ENCODE assay signal across 8 mouse cellular contexts in the genomic region with DNA sequence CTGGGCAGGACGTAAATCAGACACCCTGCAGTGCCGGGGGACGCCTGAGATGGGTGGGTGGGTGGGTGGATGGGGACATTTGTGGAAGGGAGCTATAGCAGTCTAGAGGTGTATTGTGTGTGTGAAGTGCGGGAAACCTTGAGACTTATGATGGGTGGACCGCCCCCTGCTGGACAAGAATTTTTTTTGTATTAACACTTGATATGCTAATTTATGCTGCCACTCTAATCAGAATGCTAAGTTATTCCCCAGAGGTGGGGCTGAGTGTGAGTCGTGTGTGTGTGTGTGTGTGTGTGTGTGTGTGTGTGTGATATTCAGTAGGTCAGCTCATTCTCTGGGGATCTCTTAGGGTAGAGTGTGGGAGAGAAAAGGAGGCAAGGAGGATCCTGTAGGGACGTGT. TPM values are rescaled to one million over a fixed set of nuclear protein-coding genes. Genes with fewer than 3 reads are reported as not detected.
DNase-seq lines count a peak whose midpoint lies in the region; ATAC-seq and TF ChIP-seq lines count a peak whose summit lies in the region.

No protein-coding gene starts in this region.

- TF ChIP-seq CTCF in CH12.LX (conservative IDR thresholded peaks at IDR 0.05 in 1 of 2, IDR thresholded peaks at IDR 0.05 in 1 of 2; ENCODE audit: low read depth in 2 of 2, low read length in 2 of 2), result peak; percentile 22 to 58; a peak in 3 of 4 replicates
- TF ChIP-seq CTCF in cortical plate, adult 2 months (IDR thresholded peaks at IDR 0.05; ENCODE audit: extremely low read depth, insufficient read depth, low read length), result peak; percentile 30; the same call in 1 of the 2 replicates
- TF ChIP-seq CTCF in hindbrain, postnatal 0 days (IDR thresholded peaks at IDR 0.05; ENCODE audit: low read depth), result peak; percentile 69

- H3K4me1 ChIP-seq in CH12.LX (ENCODE audit: control insufficient read depth in 1 of 2, insufficient read depth in 2 of 2), result peaks cover 0 to 27% of the 10 kb centered on the region in 2 experiments; a peak in 3 of 4 replicates
- H3K4me1 ChIP-seq in cortical plate, adult 2 months (ENCODE audit: control insufficient read depth, insufficient read depth, low read length), result peaks cover 2% of the 10 kb centered on the region; the same call in 1 of the 2 replicates
- H3K4me1 ChIP-seq in hindbrain, postnatal 0 days (ENCODE audit: insufficient read depth, low read length), result peaks cover 5% of the 10 kb centered on the region; the same call in 1 of the 2 replicates

- H3K9ac ChIP-seq in CH12.LX (ENCODE audit: insufficient read depth, low read depth), result no peak overlapping the region
- peak overlapping the region; percentile 72; the same call in 1 of the 2 replicates for H3K9ac ChIP-seq in hindbrain, postnatal 0 days (replicated peaks; ENCODE audit: low read length)

- 16% methylated on average over 7 of the region's 7 CpGs for WGBS in hindbrain, postnatal 0 days

- H3K9me3 ChIP-seq in CH12.LX (replicated peaks; ENCODE audit: low read length), result peaks cover 6% of the 10 kb centered on the region
- no peaks in the 10 kb centered on the region for H3K9me3 ChIP-seq in hindbrain, postnatal 0 days (ENCODE audit: low read length)

- in situ Hi-C loops in CH12.LX (cut with MboI; ENCODE audit: low pct_ligation_motif_present, low pct_unique_long_range_greater_than_20kb, low sequenced_read_pairs), result no loop called here

- no peak for ATAC-seq in hindbrain, postnatal 0 days

- no peaks in the 10 kb centered on the region for H3K36me3 ChIP-seq in CH12.LX (replicated peaks in 1 of 2; ENCODE audit: control insufficient read depth in 1 of 2, insufficient read depth in 1 of 2, low read length in 1 of 2)
- no peaks in the 10 kb centered on the region for H3K36me3 ChIP-seq in hindbrain, postnatal 0 days (ENCODE audit: insufficient read depth, low read length)

- DNase-seq in kidney, adult 9 months, result peak; percentile 63
- no peak for DNase-seq in kidney, adult 18-20 months
- DNase-seq in CH12.LX (ENCODE audit: extremely low read depth), result peak; percentile 66
- DNase-seq in hindbrain, postnatal 0 days (ENCODE audit: low spot score), result peak; percentile 87
- DNase-seq in naive thymus-derived CD4-positive, alpha-beta T cell, adult 2 months (ENCODE audit: low read depth), result peak; percentile 74
- DNase-seq in gastrocnemius, postnatal 14 days, result no peak
- DNase-seq in spleen, adult 12 weeks (ENCODE audit: low spot score), result no peak

- no peak; the same call in 1 of the 2 replicates for TF ChIP-seq RAD21 in CH12.LX (IDR thresholded peaks at IDR 0.05; ENCODE audit: low read depth, low read length)

- no peak overlapping the region for H3K4me2 ChIP-seq in CH12.LX (ENCODE audit: insufficient read depth, low read depth, poor library complexity, severe bottlenecking)
- peak overlapping the region; percentile 69 for H3K4me2 ChIP-seq in hindbrain, postnatal 0 days (ENCODE audit: low read depth, low read length)

- intact Hi-C loops in gastrocnemius, postnatal 14 days (cut with DNase I; ENCODE audit: low total_unique reads), result no loop called here

- dilution Hi-C loops in CH12.LX (cut with MboI; ENCODE audit: extremely low pct_ligation_motif_present, extremely low pct_unique_long_range_greater_than_20kb, low sequenced_read_pairs), result no loop called here

- TF ChIP-seq EP300 in CH12.LX (IDR thresholded peaks at IDR 0.05; ENCODE audit: low read length), result no peak

- no peaks in the 10 kb centered on the region for H3K79me2 ChIP-seq in CH12.LX (replicated peaks; ENCODE audit: control insufficient read depth, extremely low read depth, insufficient read depth, poor library complexity, severe bottlenecking)

- peaks cover 88% of the 10 kb centered on the region for H3K27me3 ChIP-seq in CH12.LX (replicated peaks)
- no peaks in the 10 kb centered on the region for H3K27me3 ChIP-seq in hindbrain, postnatal 0 days (ENCODE audit: insufficient read depth, low read length)

- H3K4me3 ChIP-seq in CH12.LX (replicated peaks in 1 of 3; ENCODE audit: low read depth in 2 of 3, low read length in 2 of 3, poor library complexity in 1 of 3), result no peak overlapping the region
- no peak overlapping the region; the same call in 1 of the 2 replicates for H3K4me3 ChIP-seq in cortical plate, adult 2 months (ENCODE audit: insufficient read depth, low read length)
- H3K4me3 ChIP-seq in hindbrain, postnatal 0 days (ENCODE audit: low read length), result peak overlapping the region; percentile 70

- H3K27ac ChIP-seq in CH12.LX (ENCODE audit: insufficient read depth, low read depth), result no peak overlapping the region
- no peak overlapping the region for H3K27ac ChIP-seq in cortical plate, adult 2 months (ENCODE audit: insufficient read depth, low read length)
- H3K27ac ChIP-seq in hindbrain, postnatal 0 days, result peak overlapping the region; percentile 76; the same call in 1 of the 2 replicates

- TF ChIP-seq POLR2A in CH12.LX (IDR thresholded peaks at IDR 0.05; ENCODE audit: low read depth, low read length), result no peak
- TF ChIP-seq POLR2A in cortical plate, adult 2 months (IDR thresholded peaks at IDR 0.05; ENCODE audit: extremely low read depth, insufficient read depth, low read length), result no peak

TF ChIP-seq in CH12.LX, 34 proteins besides CTCF, POLR2A, EP300 and RAD21:
- TF ChIP-seq RCOR1 (conservative IDR thresholded peaks at IDR 0.05; ENCODE audit: low read depth, low read length) (no peak), ZMIZ1 (IDR thresholded peaks at IDR 0.05; ENCODE audit: low read depth, low read length) (no peak), KAT2A (IDR thresholded peaks at IDR 0.05; ENCODE audit: insufficient replicate concordance, low read length) (no peak), PAX5 (IDR thresholded peaks at IDR 0.05; ENCODE audit: low read length) (no peak), TCF12 (IDR thresholded peaks at IDR 0.05; ENCODE audit: low read depth, low read length) (no peak), SMC3 (IDR thresholded peaks at IDR 0.05; ENCODE audit: low read depth, low read length) (no peak)

RNA-seq across cellular contexts. Expression of gene Dpf1, which starts 2.9 kb away (rescaled TPM):
- total RNA-seq in CH12.LX (2012; rRNA removed) (1.3 and 3.0 TPM in 2 replicates), CH12.LX (2014; rRNA removed) (0.35 and 0.38 TPM in 2 replicates)
- polyA plus RNA-seq in CH12.LX (2012; ENCODE audit: insufficient read length, low read depth), result 0.97 and 1.9 TPM in 2 replicates
- 59.6 and 65.1 TPM in 2 replicates for polyA plus RNA-seq in cortical plate, adult 2 months (2012; rRNA removed)
- total RNA-seq in hindbrain, postnatal 0 days (2014; rRNA removed), result 131 and 158 TPM in 2 replicates
- 105 and 111 TPM in 2 replicates for polyA plus RNA-seq in hindbrain, postnatal 0 days (2015; fragmentation: Nextera tagmentation; extraction: Ambion mirVana)
- total RNA-seq in gastrocnemius, postnatal 14 days (2021), result 1 to 10 TPM; 2.7 to 4.5 TPM

RNA-seq across cellular contexts. Expression of gene Ppp1r14a, which starts 17.5 kb away (rescaled TPM):
- not detected in 2 replicates for total RNA-seq in CH12.LX (2012; rRNA removed)
- total RNA-seq in CH12.LX (2014; rRNA removed), result not detected in 2 replicates
- polyA plus RNA-seq in CH12.LX (2012; ENCODE audit: insufficient read length, low read depth), result not detected in 2 replicates
- 40.8 and 44.7 TPM in 2 replicates for polyA plus RNA-seq in cortical plate, adult 2 months (2012; rRNA removed)
- total RNA-seq in hindbrain, postnatal 0 days (2014; rRNA removed), result 3.4 and 8.4 TPM in 2 replicates
- 3.2 and 3.4 TPM in 2 replicates for polyA plus RNA-seq in hindbrain, postnatal 0 days (2015; fragmentation: Nextera tagmentation; extraction: Ambion mirVana)
- total RNA-seq in gastrocnemius, postnatal 14 days (2021), result 10 to 100 TPM in 1 of 2 experiments, 1 to 10 TPM in 1; 9.4 to 11.6 TPM

RNA-seq across cellular contexts. Expression of gene Spint2, which starts 24.9 kb away (rescaled TPM):
- 25.6 and 29.1 TPM in 2 replicates for total RNA-seq in CH12.LX (2012; rRNA removed)
- total RNA-seq in CH12.LX (2014; rRNA removed), result not detected in 2 replicates
- 3.7 and 4.1 TPM in 2 replicates for polyA plus RNA-seq in CH12.LX (2012; ENCODE audit: insufficient read length, low read depth)
- polyA plus RNA-seq in cortical plate, adult 2 months (2012; rRNA removed), result 25.9 and 27.4 TPM in 2 replicates
- 33.4 and 38.6 TPM in 2 replicates for total RNA-seq in hindbrain, postnatal 0 days (2014; rRNA removed)
- polyA plus RNA-seq in hindbrain, postnatal 0 days (2015; fragmentation: Nextera tagmentation; extraction: Ambion mirVana), result 123 and 133 TPM in 2 replicates
- total RNA-seq in gastrocnemius, postnatal 14 days (2021), result 1 to 10 TPM; 5.5 to 6.4 TPM

RNA-seq across cellular contexts. Expression of gene 2200002D01Rik, which starts 58.4 kb away (rescaled TPM):
- 3.7 and 5.8 TPM in 2 replicates for total RNA-seq in CH12.LX (2012; rRNA removed)
- not detected in 2 replicates for total RNA-seq in CH12.LX (2014; rRNA removed)
- not detected in 2 replicates for polyA plus RNA-seq in CH12.LX (2012; ENCODE audit: insufficient read length, low read depth)
- 0.10 and 0.47 TPM in 2 replicates for polyA plus RNA-seq in cortical plate, adult 2 months (2012; rRNA removed)
- total RNA-seq in hindbrain, postnatal 0 days (2014; rRNA removed), result not detected in 2 replicates
- polyA plus RNA-seq in hindbrain, postnatal 0 days (2015; fragmentation: Nextera tagmentation; extraction: Ambion mirVana), result 0.91 and 1.4 TPM in 2 replicates
- 1 to 10 TPM in 1 of 2 experiments, under 1 TPM in 1; 0.59 to 1.2 TPM for total RNA-seq in gastrocnemius, postnatal 14 days (2021)

Comparison
In these comparisons a context has a peak if more than half of its experiments do, and no peak if none do; other contexts are left out.
1. DNase-seq: peak in kidney, adult 9 months (single experiment), CH12.LX (single experiment), hindbrain, postnatal 0 days (single experiment) and naive thymus-derived CD4-positive, alpha-beta T cell, adult 2 months (single experiment); none in kidney, adult 18-20 months (single experiment), gastrocnemius, postnatal 14 days (single experiment) and spleen, adult 12 weeks (single experiment).
2. RNA of gene Dpf1, which starts 2.9 kb away (total RNA-seq): 131 to 158 TPM in hindbrain, postnatal 0 days; 2.7 to 4.5 TPM in gastrocnemius, postnatal 14 days and 0.35 to 3.0 TPM in CH12.LX; every median in the first group is over 10 times any median in the second.
3. Peak in every context shown above with its lines, with median percentiles within 50 percentile points of each other: CTCF ChIP-seq.